Mouse (Mus musculus) C3H10T1/2 (cell line): Measurements from ENCODE around the gene Ndufa4l2. TPM values are rescaled to one million over a fixed set of nuclear protein-coding genes. Genes with fewer than 3 reads are reported as not detected.

ENCODE experiments used
- polyA plus RNA-seq, 2 experiments: library from polyadenylated mRNA; unstranded; fragments of >200 nt; fragmentation: generic; extraction: Trizol; gene quantifications; one replicate each; pipeline ENCODE4 v1.2.1; 2012; ENCODE audit warnings: missing spikeins in 2 of 2

The Ndufa4l2 gene
- polyA plus RNA-seq, result under 1 TPM; 0.23 to 0.73 TPM

DNA sequence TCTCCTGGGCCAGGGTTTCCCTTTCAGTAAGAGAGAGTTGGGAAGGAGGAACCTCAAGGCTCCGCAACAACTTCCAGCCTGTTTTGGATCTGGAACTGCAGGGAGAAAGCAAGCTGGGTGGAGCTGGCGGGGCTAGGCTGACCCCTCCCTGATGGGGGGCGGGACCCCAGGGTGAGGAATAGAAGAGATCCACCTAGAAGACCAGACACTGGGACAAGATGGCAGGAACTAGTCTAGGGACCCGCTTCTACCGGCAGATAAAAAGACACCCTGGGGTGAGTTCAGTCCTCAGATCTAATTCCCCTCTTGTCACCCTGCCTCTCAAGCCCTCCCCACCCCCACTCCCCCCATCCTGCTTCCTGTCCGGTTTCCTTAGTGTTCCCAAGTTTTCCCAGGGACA lies at the start of gene Ndufa4l2:
Gene Ndufa4l2, plus strand, starts transcription at position 204 of the 400 bp plus-strand sequence.

DNA sequence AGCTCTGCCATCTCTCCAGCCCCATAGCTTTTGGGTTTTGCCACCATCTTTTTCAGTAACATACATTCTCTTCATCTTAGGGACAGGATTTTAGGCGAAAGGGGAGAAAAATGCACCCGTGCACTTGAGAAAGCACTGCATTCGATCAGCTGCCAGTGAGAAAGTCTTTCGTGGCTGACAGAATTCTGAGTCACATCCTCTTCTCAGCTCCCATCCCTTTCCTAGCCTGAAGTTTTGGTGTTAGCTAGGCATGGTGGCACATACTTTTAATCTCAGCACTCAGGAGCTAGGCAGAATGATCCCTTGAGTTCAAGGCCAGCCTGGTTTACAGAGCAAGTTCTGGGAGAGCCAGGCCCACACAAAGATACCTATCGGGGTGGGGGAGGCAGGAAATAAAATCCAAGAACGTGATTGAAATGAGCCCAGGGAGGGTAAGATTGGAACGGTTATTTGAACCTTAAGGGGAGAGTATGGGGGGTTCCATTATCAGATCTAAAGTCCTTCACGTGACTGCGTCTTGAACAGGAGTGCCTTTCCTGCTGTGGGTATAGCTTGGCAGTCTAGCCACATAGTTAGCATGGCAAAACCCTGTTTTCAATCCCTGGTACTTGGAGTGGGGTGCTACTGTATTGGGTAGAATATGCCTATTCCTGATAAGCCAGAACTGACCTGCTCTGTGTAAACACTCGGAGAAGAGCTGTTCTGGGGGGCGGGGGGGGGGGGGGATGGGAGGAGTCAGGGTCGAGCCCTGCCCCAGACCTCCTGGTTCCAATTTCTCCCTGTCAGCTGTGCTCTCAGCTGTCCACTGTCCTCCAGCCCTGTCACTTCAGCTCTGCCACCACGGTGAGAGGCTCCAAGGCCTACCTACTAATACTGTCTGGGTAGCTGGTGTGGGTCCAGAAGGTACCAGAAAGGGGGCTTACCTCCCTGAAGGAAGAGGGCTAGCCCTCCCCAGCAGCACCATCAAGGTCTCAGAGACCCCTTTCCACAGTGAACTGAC lies 13.6 kb upstream of the Ndufa4l2 start, which contains the start of gene Stac3:
Gene Stac3, plus strand, starts transcription at position 793 of the 1,000 bp plus-strand sequence.

DNA sequence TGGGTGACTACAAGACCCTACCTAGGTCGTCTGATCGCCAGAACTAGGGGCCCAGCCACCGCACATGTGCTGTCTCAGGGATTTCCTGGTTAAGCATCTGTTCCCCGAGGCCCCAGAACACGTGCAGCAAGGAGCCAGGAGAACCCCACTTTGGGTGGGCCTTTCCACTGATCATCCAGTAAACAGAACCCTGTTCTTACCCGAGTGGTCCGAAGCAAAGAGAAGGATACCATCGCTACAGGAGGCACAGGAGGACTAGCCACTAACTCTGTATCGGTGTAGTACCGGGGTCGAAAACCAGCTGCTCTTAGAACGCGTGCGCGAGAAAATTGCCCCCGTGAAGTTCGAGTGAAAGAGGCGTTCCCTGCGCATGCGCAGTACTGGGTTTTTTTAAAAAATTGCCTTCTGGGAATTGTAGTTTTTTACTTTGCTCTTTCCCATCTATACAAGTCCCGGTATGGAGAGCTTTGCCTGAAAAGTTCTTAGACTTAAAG lies 7.4 kb downstream of the Ndufa4l2 start, which contains the start of gene Shmt2:
Gene Shmt2, minus strand, starts transcription at position 357 of the 494 bp plus-strand sequence.

DNA sequence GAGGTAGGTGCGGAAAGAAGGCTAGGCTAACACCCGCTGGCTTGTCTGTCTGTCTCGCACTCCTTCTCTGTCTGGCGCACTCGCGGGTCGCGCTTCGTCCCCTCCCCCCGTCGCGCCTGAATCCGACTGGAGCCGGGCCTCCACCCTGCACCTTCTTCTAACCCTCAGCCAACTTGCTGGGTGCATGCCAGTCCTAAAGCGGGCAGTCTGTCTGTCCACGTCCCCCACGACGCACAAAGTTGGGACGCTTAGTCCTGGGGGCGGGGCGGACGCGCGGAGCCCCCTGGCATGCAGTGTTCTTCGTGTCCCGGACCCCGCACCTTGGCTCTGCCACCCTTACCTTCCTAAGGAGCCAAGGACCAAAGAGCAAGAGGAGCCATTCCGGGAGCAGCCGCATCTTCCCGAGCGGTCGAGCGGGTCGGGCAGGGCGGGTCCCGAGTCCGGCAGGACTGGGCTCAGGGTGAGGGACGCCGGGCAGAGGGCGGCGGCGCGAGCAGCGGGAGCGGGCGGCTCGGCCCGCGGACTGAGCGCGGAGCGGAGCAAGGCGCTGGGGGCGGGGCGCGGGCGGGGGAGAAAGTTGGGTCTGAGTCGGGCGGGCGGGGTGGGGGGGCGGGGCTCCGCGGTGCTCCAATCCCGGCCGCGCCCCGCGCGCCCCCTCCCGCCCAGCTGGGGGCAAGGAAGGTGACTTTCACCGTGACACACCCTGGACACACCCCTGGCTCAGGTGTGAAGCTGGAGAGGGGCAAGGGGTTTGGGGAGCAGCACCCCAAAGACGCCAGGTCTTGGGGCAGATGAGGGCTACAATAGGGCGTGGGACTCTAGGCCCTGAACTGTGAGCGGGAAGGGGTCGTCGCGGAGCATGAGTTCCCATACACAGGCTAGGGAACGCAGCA lies 19.5 kb downstream of the Ndufa4l2 start, which contains the start of gene Nxph4:
Gene Nxph4, minus strand, starts transcription at position 524 of the 893 bp plus-strand sequence.

Other genes starting within 250 kb of the Ndufa4l2 start
- 100 to 1,000 TPM; 146 to 282 TPM for gene Dctn2, start 248.6 kb upstream of the Ndufa4l2 start, polyA plus RNA-seq
- gene Mbd6, start 225.9 kb upstream of the Ndufa4l2 start, polyA plus RNA-seq, result 10 to 100 TPM in 1 of 2 experiments, 1 to 10 TPM in 1; 7.6 to 30.7 TPM
- 100 to 1,000 TPM in 1 of 2 experiments, 10 to 100 TPM in 1; 60.5 to 213 TPM for gene Mars, start 203.2 kb upstream of the Ndufa4l2 start, polyA plus RNA-seq
- under 1 TPM; 0.32 to 0.46 TPM for gene Arhgap9, start 193.0 kb upstream of the Ndufa4l2 start, polyA plus RNA-seq
- gene Gli1, start 173.0 kb upstream of the Ndufa4l2 start, polyA plus RNA-seq, result under 1 TPM; 0.19 to 0.21 TPM
- not detected for gene Inhbe, start 160.6 kb upstream of the Ndufa4l2 start, polyA plus RNA-seq
- not detected for gene Inhbc, start 144.5 kb upstream of the Ndufa4l2 start, polyA plus RNA-seq
- 10 to 100 TPM; 16.7 to 63.5 TPM for gene R3hdm2, start 134.6 kb upstream of the Ndufa4l2 start, polyA plus RNA-seq
- gene Stac3, start 13.3 kb upstream of the Ndufa4l2 start, polyA plus RNA-seq, result 1 to 10 TPM in 1 of 2 experiments, under 1 TPM in 1; 0.35 to 1.3 TPM
- gene Shmt2, start 7.5 kb downstream of the Ndufa4l2 start, polyA plus RNA-seq, result 100 to 1,000 TPM in 1 of 2 experiments, 10 to 100 TPM in 1; 59.7 to 274 TPM
- gene Nxph4, start 19.6 kb downstream of the Ndufa4l2 start, polyA plus RNA-seq, result 1 to 10 TPM; 1.7 to 2.9 TPM
- 100 to 1,000 TPM in 1 of 2 experiments, 10 to 100 TPM in 1; 76.0 to 618 TPM for gene Lrp1, start 106.2 kb downstream of the Ndufa4l2 start, polyA plus RNA-seq
- 10 to 100 TPM; 24.6 to 55.2 TPM for gene Stat6, start 128.0 kb downstream of the Ndufa4l2 start, polyA plus RNA-seq
- 1 to 10 TPM; 2.0 to 8.1 TPM for gene Nemp1, start 151.9 kb downstream of the Ndufa4l2 start, polyA plus RNA-seq
- gene Nab2, start 153.6 kb downstream of the Ndufa4l2 start, polyA plus RNA-seq, result 10 to 100 TPM; 29.5 to 92.6 TPM
- gene Myo1a, start 190.2 kb downstream of the Ndufa4l2 start, polyA plus RNA-seq, result under 1 TPM; 0.15 to 0.47 TPM
- not detected for gene Tac2, start 209.5 kb downstream of the Ndufa4l2 start, polyA plus RNA-seq
- gene Zbtb39, start 224.6 kb downstream of the Ndufa4l2 start, polyA plus RNA-seq, result 1 to 10 TPM in 1 of 2 experiments, under 1 TPM in 1; 0.61 to 3.7 TPM
- gene Gpr182, start 236.8 kb downstream of the Ndufa4l2 start, polyA plus RNA-seq, result under 1 TPM; 0.05 to 0.27 TPM
- under 1 TPM; 0.01 to 0.04 TPM for gene Rdh1, start 244.8 kb downstream of the Ndufa4l2 start, polyA plus RNA-seq
- gene Rdh16f1, start 244.8 kb downstream of the Ndufa4l2 start, polyA plus RNA-seq, result under 1 TPM in 1 of 2 experiments, not detected in 1; 0.04 TPM